Mouse (Mus musculus) limb, embryonic 14.5 days (tissue): Measurements from ENCODE around the gene Helq. TPM values are rescaled to one million over a fixed set of nuclear protein-coding genes. Genes with fewer than 3 reads are reported as not detected.

Source experiments
- ATAC-seq: fragments of 200-750 bp; cut with Nextera tagmentation; 2 replicates; pipeline ENCODE4 v1.8.0; 2017; ENCODE audit warnings: low read depth, moderate number of reproducible peaks, moderate TSS enrichment; ENCODE audit not compliant: low FRiP score
- DNase-seq: peaks from one replicate; pipeline ENCODE4 v3.0.0-alpha.2; 2015; ENCODE audit warnings: low spot score
- H3K27ac ChIP-seq: fragments of 300-500 bp; sonication (generic); replicated peaks from 2 replicates; pipeline ENCODE4 v1.5.1; 2014; ENCODE audit warnings: low read depth, mild to moderate bottlenecking, low read length, moderate library complexity, mixed read lengths
- H3K27me3 ChIP-seq: fragments of 300-500 bp; sonication (generic); 2 replicates; pipeline ENCODE4 v1.6.1; 2014; ENCODE audit warnings: low read length, mixed read lengths; ENCODE audit not compliant: control insufficient read depth, insufficient read depth
- H3K36me3 ChIP-seq: fragments of 300-500 bp; sonication (generic); 2 replicates; pipeline ENCODE4 v1.6.1; 2014; ENCODE audit warnings: mild to moderate bottlenecking, low read length, moderate library complexity, mixed read lengths; ENCODE audit not compliant: control insufficient read depth, insufficient read depth
- H3K4me1 ChIP-seq: fragments of 300-500 bp; sonication (generic); 2 replicates; pipeline ENCODE4 v1.6.1; 2014; ENCODE audit warnings: antibody characterized with exemption, low read length, mixed read lengths; ENCODE audit not compliant: control insufficient read depth, insufficient read depth
- H3K4me2 ChIP-seq: fragments of 300-500 bp; sonication (generic); replicated peaks from 2 replicates; pipeline ENCODE4 v1.6.1; 2014; ENCODE audit warnings: low read depth, mild to moderate bottlenecking, low read length, moderate library complexity; ENCODE audit not compliant: severe bottlenecking
- H3K4me3 ChIP-seq: fragments of 300-500 bp; sonication (generic); replicated peaks from 2 replicates; pipeline ENCODE4 v1.5.1; 2014; ENCODE audit warnings: low read length
- H3K9ac ChIP-seq: fragments of 300-500 bp; sonication (generic); 2 replicates; pipeline ENCODE4 v1.6.1; 2014; ENCODE audit warnings: mild to moderate bottlenecking, low read depth, low read length, moderate library complexity; ENCODE audit not compliant: severe bottlenecking
- H3K9me3 ChIP-seq: fragments of 300-500 bp; sonication (generic); 2 replicates; pipeline ENCODE4 v1.6.1; 2016; ENCODE audit warnings: low read length; ENCODE audit not compliant: control insufficient read depth
- POLR2A ChIP-seq: fragments of 200-500 bp; IDR thresholded peaks from 2 replicates; pipeline ENCODE4 v1.8.0; 2012; ENCODE audit warnings: inconsistent platforms, mild to moderate bottlenecking, moderate library complexity, borderline replicate concordance; ENCODE audit not compliant: insufficient read depth, insufficient read length; ENCODE audit errors: extremely low read depth
- WGBS: fragments of 180-500 bp; shearing (Covaris S2); extraction: QIAGEN DNeasy Blood & Tissue Kit; methylation state at CpG from one replicate; pipeline ENCODE4 v1.1.7; 2014; 5-methylcytosine and 5-hydroxymethylcytosine counted together
- polyA plus RNA-seq, 2 experiments: library from polyadenylated mRNA; depleted of rRNA in 1 of 2; stranded (reverse) in 1 of 2; unstranded in 1 of 2; fragments of >200 nt; fragmentation: Nextera tagmentation in 1 of 2; extraction: Ambion mirVana in 1 of 2; gene quantifications; 2 replicates each; pipeline versions ENCODE4 v1.2.1 to v1.2.3; 2012 to 2014

Helq gene
- polyA plus RNA-seq, 2 experiments = 17.5 to 26.9 TPM

DNA sequence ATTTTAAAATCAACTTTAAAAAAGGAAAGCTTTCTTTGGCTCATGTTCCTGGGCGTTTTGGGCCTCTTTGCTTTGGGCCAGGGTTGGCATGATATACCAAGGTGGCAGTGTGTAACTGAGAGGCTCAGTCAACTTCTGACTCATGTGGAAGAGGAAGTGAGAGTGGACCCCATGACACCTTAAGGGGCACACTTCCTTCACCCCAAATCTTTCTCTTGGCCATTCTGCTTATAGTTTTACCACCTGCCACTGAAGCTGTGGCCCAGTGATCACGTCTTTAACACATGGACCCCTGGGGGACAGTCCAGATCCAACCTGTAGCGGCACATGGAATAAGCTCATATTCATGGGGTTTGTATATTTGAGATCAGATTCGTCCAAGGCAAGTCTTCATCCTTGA is 72.4 kb downstream of the Helq start:
- no peak for ATAC-seq
- no peaks in the 10 kb centered on the region for H3K4me1 ChIP-seq
- WGBS = 85% methylated on average over 4 of the region's 4 CpGs
- H3K27me3 ChIP-seq = no peaks in the 10 kb centered on the region
- H3K4me3 ChIP-seq = no peak overlapping the region
- DNase-seq = no peak
- no peaks in the 10 kb centered on the region for H3K9me3 ChIP-seq
- TF ChIP-seq POLR2A = no peak
- H3K27ac ChIP-seq = no peak overlapping the region
- H3K9ac ChIP-seq = no peak overlapping the region
- H3K36me3 ChIP-seq = no peaks in the 10 kb centered on the region
- no peak overlapping the region for H3K4me2 ChIP-seq

DNA sequence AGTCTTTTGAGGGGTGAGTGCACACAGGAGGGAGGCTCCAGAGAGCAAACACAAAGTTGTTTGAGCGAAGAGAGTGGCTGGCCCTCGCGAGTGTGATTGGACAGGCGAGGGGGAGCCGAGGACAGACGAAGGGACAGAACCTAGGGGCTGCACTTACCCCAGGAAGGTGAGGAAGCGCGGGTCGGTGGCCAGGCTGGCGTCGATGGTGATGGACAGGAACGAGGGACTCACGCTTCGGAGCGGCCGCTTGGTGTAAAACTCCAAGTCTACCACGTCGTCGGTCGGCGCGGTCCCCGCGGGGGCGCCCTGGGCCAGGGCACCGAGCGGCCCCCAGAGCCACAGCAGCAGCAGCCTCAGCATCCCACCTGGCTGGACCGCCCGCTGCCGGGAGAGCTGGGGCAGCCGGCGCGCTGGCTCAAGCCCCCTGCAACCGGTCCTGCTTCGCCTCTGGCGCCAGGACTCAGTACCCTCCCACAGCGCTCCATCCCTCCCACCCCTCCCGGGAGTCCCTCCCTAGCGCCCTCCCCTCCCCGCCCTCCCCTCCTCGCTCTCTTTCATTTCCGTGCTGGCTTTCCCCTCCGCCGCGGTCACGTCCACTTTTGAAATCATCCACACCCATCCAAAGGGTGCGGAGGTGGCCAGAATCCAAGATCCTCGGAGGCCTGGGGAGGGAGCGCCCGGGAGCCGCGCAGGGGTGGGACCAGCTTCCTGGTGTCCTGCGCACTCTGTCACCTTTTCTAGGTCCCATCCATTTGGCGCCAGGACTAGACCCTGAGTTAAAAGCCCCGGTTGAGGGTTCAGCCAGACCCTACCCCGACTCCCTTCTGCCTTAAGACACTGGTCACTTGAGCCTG is 78.9 kb downstream of the Helq start, which contains the start of gene Hpse:
Gene Hpse, minus strand, starts transcription at position 482 of the 854 bp plus-strand sequence.
- H3K36me3 ChIP-seq = no peaks in the 10 kb centered on the region
- H3K4me1 ChIP-seq = peaks cover 3% of the 10 kb centered on the region; the same call in 1 of the 2 replicates
- H3K27me3 ChIP-seq = no peaks in the 10 kb centered on the region
- TF ChIP-seq POLR2A = no peak
- DNase-seq (peak; percentile 37), ATAC-seq (peak; percentile 75; the same call in 1 of the 2 replicates)
- peak within 1 kb of the TSS; percentile 96 for H3K4me2 ChIP-seq
- peak within 1 kb of the TSS; percentile 50 for H3K4me3 ChIP-seq
- no peaks in the 10 kb centered on the region for H3K9me3 ChIP-seq
- WGBS = under 1% methylated on average over 33 of the region's 56 CpGs
- no peak within 1 kb of the TSS for H3K27ac ChIP-seq
- H3K9ac ChIP-seq = peak within 1 kb of the TSS; percentile 61

DNA sequence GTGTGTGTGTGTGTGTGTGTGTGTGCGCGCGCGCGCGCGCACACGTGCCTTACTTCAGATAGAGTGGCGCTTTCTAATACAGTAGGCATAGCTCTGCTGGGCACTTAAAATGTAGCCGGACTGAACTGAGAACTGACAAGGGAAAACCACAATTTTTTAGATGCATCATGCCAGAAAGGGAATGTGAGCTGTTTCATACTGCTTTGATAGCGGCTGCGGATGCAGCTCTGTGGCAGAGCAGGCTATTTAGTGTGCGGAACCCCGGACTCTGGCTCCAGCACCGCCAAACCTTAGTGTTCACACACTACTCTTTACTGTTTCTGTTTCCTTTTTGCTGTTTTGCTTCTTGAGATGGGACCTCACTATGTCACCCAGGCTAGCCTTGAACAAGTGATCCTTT is 81.6 kb downstream of the Helq start:
- Histone ChIP-seq H3K4me3 (no peak overlapping the region), H3K27ac (no peak overlapping the region), H3K4me2 (no peak overlapping the region), H3K4me1 (peaks cover 3% of the 10 kb centered on the region; the same call in 1 of the 2 replicates), H3K9me3 (no peaks in the 10 kb centered on the region), H3K27me3 (no peaks in the 10 kb centered on the region), H3K36me3 (no peaks in the 10 kb centered on the region), H3K9ac (no peak overlapping the region)
- WGBS = 90% methylated on average over 15 of the region's 15 CpGs
- no peak for ATAC-seq
- no peak for DNase-seq
- TF ChIP-seq POLR2A = no peak

Other genes with a start within 250 kb of the Helq start
- 8.1 and 11.7 TPM in 2 replicates for gene Plac8, start 226.4 kb downstream of the Helq start, polyA plus RNA-seq (2012; rRNA removed)
- gene Plac8, start 226.4 kb downstream of the Helq start, polyA plus RNA-seq (2014; fragmentation: Nextera tagmentation; extraction: Ambion mirVana) = 5.4 and 5.7 TPM in 2 replicates
- 91.2 and 116 TPM in 2 replicates for gene Coq2, start 123.5 kb downstream of the Helq start, polyA plus RNA-seq (2012; rRNA removed)
- gene Coq2, start 123.5 kb downstream of the Helq start, polyA plus RNA-seq (2014; fragmentation: Nextera tagmentation; extraction: Ambion mirVana) = 56.2 and 63.1 TPM in 2 replicates
- gene Hpse, start 78.9 kb downstream of the Helq start, polyA plus RNA-seq (2012; rRNA removed) = 4.5 and 4.9 TPM in 2 replicates
- gene Hpse, start 78.9 kb downstream of the Helq start, polyA plus RNA-seq (2014; fragmentation: Nextera tagmentation; extraction: Ambion mirVana) = 3.9 and 4.4 TPM in 2 replicates
- 39.1 and 69.2 TPM in 2 replicates for gene Mrps18c, start within 50 bp of the Helq start, polyA plus RNA-seq (2012; rRNA removed)
- 153 and 164 TPM in 2 replicates for gene Mrps18c, start within 50 bp of the Helq start, polyA plus RNA-seq (2014; fragmentation: Nextera tagmentation; extraction: Ambion mirVana)
- 21.7 and 26.3 TPM in 2 replicates for gene Abraxas1, start 22.4 kb upstream of the Helq start, polyA plus RNA-seq (2012; rRNA removed)
- 25.1 and 28.0 TPM in 2 replicates for gene Abraxas1, start 22.4 kb upstream of the Helq start, polyA plus RNA-seq (2014; fragmentation: Nextera tagmentation; extraction: Ambion mirVana)
- 1.9 and 2.7 TPM in 2 replicates for gene Gpat3, start 47.1 kb upstream of the Helq start, polyA plus RNA-seq (2012; rRNA removed)
- 1.1 and 2.0 TPM in 2 replicates for gene Gpat3, start 47.1 kb upstream of the Helq start, polyA plus RNA-seq (2014; fragmentation: Nextera tagmentation; extraction: Ambion mirVana)